Mouse (Mus musculus): ENCODE data around the gene Kiss1r.
"Not testable (repeated sequence)": the region's sequence is repeated elsewhere in the genome, so short reads cannot be mapped to it uniquely, and the experiment has no call there.

The Kiss1r gene

DNA sequence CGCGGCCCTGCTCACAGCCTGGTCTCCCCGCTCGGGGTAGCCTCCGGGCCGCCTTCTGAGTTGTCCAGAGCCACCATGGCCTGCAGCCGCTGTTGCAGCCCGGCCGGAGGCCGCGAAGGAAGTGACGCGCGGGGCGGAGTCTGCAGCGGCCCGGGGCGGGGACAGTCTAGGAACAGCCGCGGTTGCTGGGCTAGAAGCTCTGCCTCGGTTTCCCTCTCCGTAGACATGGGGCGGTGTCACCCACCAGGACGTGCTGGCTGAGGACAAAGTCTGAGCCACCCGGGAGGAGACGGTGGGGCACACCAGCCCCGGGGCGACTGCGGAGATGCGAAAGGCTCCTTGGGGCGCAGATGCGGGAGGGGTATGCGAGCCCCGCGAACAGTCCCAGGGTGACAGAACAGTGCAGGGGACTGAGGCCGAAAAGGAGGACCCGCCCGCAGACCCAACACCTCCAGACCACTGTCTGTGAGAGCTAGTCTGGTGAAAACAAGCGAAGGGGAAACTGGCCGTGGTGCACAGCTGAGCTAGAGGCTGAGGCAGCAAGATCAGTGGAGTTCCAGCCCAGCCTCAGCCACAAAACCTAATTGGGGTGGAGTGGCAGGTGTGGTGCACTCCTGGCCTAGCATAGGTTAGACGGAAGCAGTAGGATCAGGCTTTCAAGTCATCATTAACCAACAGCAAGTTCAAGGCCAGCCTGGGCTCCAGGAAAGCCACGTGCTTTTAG is at the start of gene Kiss1r:
Gene Kiss1r (plus strand): TSS at position 164 of the 724 bp plus-strand sequence.
- peak; percentile 70 for DNase-seq (ENCODE audit: low read depth, low spot score)

- no peak for DNase-seq (ENCODE audit: low read depth, low spot score)
Measured at GRCm38 (mm10) chr10:79871845-79872244, 44.9 kb upstream of the Kiss1r start.

DNA sequence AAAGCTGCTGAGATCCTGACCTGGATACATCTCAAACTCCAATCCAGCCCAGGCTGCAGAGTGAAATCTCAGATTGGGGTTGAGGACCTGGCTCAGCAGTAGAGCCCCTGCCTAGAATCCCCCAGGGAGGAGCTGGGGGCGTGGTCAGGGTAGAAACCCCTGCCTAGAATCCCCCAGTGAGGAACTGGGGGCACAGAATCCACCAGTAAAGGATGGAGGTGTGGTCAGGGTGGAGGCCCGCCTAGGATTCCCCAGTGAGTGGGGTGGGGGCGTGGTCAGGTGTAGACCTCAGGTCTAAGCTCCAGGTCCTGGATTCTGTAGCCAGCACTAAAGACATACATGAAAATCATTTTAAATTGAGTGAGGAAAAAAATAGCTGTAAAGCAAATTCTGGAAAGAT is 43.9 kb upstream of the Kiss1r start:
- no peak for DNase-seq (ENCODE audit: low read depth, low spot score)

GRCm38 (mm10) chr10:79873313-79873712 is 43.5 kb upstream of the Kiss1r start:
- no peak for DNase-seq (ENCODE audit: low read depth, low spot score)

GRCm38 (mm10) chr10:79873715-79874289 is 43.0 kb upstream of the Kiss1r start:
- no peak for DNase-seq (ENCODE audit: low read depth, low spot score)

DNA sequence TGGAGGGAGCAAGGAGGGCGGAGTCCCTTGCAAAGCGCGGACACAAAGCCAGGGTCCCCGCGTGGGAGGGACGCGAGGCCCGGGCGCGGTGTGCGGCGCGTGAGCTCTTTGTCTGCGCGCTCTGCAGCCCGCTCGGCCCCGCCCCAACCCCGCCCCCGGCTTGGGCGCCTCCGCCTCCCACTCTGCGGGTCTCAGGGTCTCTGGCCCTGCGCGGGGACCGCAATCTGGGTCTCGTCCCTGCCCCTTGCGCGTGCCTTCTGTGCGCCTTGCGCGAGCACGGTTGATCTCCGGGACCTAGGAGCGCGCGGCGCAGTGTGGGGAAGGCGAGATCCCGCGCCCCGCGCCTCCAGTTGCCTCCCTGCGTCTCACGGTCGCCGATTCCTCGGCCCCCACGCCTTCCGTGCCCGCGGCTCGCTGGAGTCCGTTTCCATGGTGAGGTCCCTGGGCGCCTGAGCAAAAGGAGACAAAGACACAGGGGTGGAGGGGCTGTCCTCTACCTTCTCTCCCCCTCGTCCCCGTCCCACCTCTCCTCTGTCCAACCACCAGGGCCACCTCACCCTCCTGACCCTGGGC is 42.4 kb upstream of the Kiss1r start, which contains the start of the genes Prtn3 and Plppr3:
Gene Prtn3 (plus strand): TSS at position 187 of the 573 bp plus-strand sequence.
Gene Plppr3 (minus strand): TSS at position 345 of the 573 bp plus-strand sequence.
- no peak for DNase-seq (ENCODE audit: low read depth, low spot score)

DNA sequence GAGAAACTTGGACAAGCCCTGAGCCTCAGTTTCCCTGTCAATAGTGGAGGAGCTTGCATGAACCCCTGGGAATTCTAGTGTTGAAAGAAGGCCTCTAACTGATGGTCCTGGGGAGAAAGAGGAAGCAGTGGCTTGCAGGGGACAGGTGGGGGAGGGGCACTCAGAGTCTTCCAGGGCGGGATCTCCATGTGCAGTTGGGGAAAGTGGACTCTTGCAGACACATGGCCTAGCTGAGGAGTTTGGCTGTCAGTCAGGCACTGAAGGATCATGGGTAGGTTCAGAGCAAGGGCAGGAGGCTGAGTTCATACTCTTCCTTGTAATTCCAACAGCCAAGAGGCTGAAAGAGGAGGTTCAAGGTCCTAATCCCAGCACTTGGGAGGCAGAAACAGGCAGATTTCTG is 39.6 kb upstream of the Kiss1r start:
- DNase-seq (ENCODE audit: low read depth, low spot score), result no peak

- no peak for DNase-seq (ENCODE audit: low read depth, low spot score)
Measured at GRCm38 (mm10) chr10:79877757-79878156, 39.0 kb upstream of the Kiss1r start.

GRCm38 (mm10) chr10:79879527-79879926 is 37.2 kb upstream of the Kiss1r start:
- DNase-seq (ENCODE audit: low read depth, low spot score), result no peak

DNA sequence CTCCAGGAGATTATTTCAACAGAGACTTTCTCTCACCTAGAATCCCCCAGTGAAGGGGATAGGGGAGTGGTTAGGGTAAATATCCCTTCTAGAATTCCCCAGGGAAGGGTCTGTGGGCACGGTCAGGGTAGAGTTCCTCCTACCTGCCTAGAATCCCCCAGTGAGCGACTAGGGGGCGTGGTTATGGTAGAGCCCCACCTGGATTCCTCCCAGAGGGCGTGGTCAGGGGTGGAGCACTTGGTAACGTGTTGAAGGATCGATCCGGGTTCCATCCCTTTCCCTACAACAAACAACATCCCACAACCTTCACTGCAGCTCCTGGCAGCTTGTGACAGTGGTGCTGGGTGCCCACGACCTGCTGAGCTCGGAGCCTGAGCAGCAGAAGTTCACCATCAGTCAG is 36.0 kb upstream of the Kiss1r start:
- DNase-seq (ENCODE audit: low read depth, low spot score), result no peak

GRCm38 (mm10) chr10:79881981-79882380 is 34.8 kb upstream of the Kiss1r start:
- no peak for DNase-seq (ENCODE audit: low read depth, low spot score)

- peak; percentile 90 for DNase-seq (ENCODE audit: low read depth, low spot score)
Measured at GRCm38 (mm10) chr10:79883297-79884084, 33.3 kb upstream of the Kiss1r start.

GRCm38 (mm10) chr10:79884446-79884845 is 32.3 kb upstream of the Kiss1r start:
- peak; percentile 22 for DNase-seq (ENCODE audit: low read depth, low spot score)

DNA sequence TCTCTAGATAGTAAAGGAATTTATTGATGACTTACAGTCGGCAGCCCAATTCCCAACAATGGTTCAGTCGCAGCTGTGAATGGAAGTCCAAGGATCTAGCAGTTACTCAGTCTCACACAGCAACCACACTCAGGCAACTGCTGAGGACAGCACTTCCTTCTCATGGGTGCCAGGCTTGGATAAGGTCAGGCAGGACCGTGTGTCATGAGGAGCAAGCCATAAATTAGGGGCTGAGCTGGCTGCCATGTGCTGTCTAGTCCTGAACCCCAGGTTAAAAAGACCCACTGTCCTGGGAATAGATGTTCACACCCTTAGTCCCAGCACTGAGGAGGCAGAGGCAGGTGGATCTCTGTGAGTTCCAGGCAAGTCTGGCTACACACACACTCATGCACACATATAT is 31.8 kb upstream of the Kiss1r start:
- DNase-seq (ENCODE audit: low read depth, low spot score), result not testable (repeated sequence)

GRCm38 (mm10) chr10:79886054-79886453 is 30.7 kb upstream of the Kiss1r start, which contains the start of gene Elane:
Gene Elane (plus strand): TSS chr10:79886247.
- no peak for DNase-seq (ENCODE audit: low read depth, low spot score)

GRCm38 (mm10) chr10:79886611-79887010 is 30.2 kb upstream of the Kiss1r start:
- no peak for DNase-seq (ENCODE audit: low read depth, low spot score)

- no peak for DNase-seq (ENCODE audit: low read depth, low spot score)
Measured at GRCm38 (mm10) chr10:79889386-79889785, 27.4 kb upstream of the Kiss1r start.

- DNase-seq (ENCODE audit: low read depth, low spot score), result no peak
Measured at GRCm38 (mm10) chr10:79890670-79891069, 26.1 kb upstream of the Kiss1r start, which contains the start of gene Cfd. Gene Cfd (plus strand): TSS chr10:79890853.

DNA sequence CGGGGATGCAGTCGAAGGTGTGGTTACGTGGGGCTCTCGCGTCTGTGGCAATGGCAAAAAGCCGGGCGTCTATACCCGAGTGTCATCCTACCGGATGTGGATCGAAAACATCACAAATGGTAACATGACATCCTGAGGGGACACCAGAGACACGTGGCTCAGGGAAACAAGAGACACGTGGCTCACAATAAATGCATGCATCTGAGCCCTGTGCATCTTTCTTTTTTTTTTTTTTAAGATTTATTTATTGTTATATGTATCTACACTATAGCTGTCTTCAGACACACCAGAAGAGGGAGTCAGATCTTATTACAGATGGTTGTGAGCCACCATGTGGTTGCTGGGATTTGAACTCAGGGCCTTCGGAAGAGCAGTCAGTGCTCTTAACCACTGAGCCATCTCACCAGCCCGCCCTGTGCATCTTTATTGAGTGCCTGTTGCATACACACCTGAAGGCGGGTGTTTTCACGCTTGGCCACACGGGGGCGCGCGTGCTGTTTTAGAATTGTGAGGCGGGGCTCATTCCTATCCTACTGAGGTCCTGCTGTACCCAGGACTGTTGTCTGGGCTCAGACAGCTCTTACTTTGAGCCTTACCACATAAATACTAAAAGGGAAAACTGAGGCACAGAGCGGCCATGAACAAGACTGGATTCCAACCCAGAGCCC is 24.2 kb upstream of the Kiss1r start:
- DNase-seq (ENCODE audit: low read depth, low spot score), result peak; percentile 79

- no peak for DNase-seq (ENCODE audit: low read depth, low spot score)
Measured at GRCm38 (mm10) chr10:79896306-79896705, 20.5 kb upstream of the Kiss1r start.

DNA sequence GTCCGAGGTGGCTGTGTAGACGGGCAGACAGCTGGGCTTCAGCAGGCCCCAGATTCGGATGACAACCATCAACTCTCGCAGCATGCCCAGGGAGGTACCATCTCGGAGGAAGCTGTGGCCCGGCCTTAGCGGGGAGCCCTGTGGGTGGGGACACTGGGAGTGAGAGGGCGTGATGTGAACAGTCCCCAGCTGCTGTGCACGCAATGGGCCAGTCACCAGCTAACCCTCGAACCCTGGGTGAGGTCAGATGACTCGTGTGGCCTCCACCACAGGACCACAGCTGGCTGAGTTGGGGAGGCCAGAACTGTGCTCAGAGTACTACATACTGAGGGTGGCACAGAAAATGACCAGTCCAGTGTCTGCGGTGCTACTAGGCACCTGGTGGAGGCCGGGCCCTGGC is 20.0 kb upstream of the Kiss1r start:
- peak; percentile 14 for DNase-seq (ENCODE audit: low read depth, low spot score)

Data from 3T3-L1 (cell line).